Mouse (Mus musculus) C2C12 (cell line): ENCODE results near the gene Pid1. TPM values are rescaled to one million over a fixed set of nuclear protein-coding genes. Genes with fewer than 3 reads are reported as not detected.
"Not testable (repeated sequence)": the region's sequence is repeated elsewhere in the genome, so short reads cannot be mapped to it uniquely, and the experiment has no call there.

Experiments
- H3K27me3 ChIP-seq: one replicate; pipeline ENCODE4 v1.6.1; 2011; ENCODE audit not compliant: control insufficient read depth, insufficient read depth, insufficient read length
- H3K36me3 ChIP-seq: one replicate; pipeline ENCODE4 v1.6.1; 2011; ENCODE audit not compliant: control insufficient read depth, insufficient read depth
- H3K4me3 ChIP-seq: one replicate; pipeline ENCODE4 v1.5.1; 2011; ENCODE audit warnings: mild to moderate bottlenecking, control low read depth; ENCODE audit not compliant: poor library complexity, insufficient read depth, severe bottlenecking
- H3K79me2 ChIP-seq: one replicate; pipeline ENCODE4 v1.6.1; 2011; ENCODE audit not compliant: control insufficient read depth, insufficient read depth
- H3K79me3 ChIP-seq: one replicate; pipeline ENCODE4 v1.6.1; 2011; ENCODE audit warnings: low read depth, control low read depth
- H3ac ChIP-seq: one replicate; pipeline ENCODE3; 2011; ENCODE audit warnings: low read depth; ENCODE audit not compliant: control insufficient read depth, insufficient read length
- CEBPB ChIP-seq: IDR thresholded peaks from one replicate; pipeline ENCODE4 v1.6.1; 2011; ENCODE audit warnings: low read depth, mild to moderate bottlenecking, control low read depth, moderate library complexity
- CTCF ChIP-seq: IDR thresholded peaks from one replicate; pipeline ENCODE4 v1.5.1; 2011; ENCODE audit not compliant: control insufficient read depth, insufficient read depth, insufficient read length
- FOSL1 ChIP-seq: IDR thresholded peaks from one replicate; pipeline ENCODE4 v1.8.0; 2011; ENCODE audit warnings: mild to moderate bottlenecking, low read length; ENCODE audit not compliant: poor library complexity, insufficient read depth, severe bottlenecking
- MAX ChIP-seq: IDR thresholded peaks from one replicate; pipeline ENCODE4 v1.6.1; 2011; ENCODE audit warnings: mild to moderate bottlenecking, control low read depth
- MYOD1 ChIP-seq: IDR thresholded peaks from one replicate; pipeline ENCODE4 v1.6.1; 2011; ENCODE audit warnings: low read depth; ENCODE audit not compliant: control insufficient read depth, insufficient read length
- MYOG ChIP-seq: IDR thresholded peaks from one replicate; pipeline ENCODE4 v1.6.1; 2011; ENCODE audit not compliant: control insufficient read depth, insufficient read length; ENCODE audit errors: extremely low read depth
- USF1 ChIP-seq: IDR thresholded peaks from one replicate; pipeline ENCODE4 v1.6.1; 2011; ENCODE audit warnings: low read depth, mild to moderate bottlenecking, control low read depth, moderate library complexity
- polyA plus RNA-seq: library from polyadenylated mRNA; unstranded; fragments of >200 nt; fragmentation: generic; extraction: Trizol; gene quantifications from one replicate; pipeline ENCODE4 v1.2.1, GENCODE M21; 2012; ENCODE audit warnings: missing spikeins

Gene Pid1
- polyA plus RNA-seq, 1 experiment, result 0.21 TPM

DNA sequence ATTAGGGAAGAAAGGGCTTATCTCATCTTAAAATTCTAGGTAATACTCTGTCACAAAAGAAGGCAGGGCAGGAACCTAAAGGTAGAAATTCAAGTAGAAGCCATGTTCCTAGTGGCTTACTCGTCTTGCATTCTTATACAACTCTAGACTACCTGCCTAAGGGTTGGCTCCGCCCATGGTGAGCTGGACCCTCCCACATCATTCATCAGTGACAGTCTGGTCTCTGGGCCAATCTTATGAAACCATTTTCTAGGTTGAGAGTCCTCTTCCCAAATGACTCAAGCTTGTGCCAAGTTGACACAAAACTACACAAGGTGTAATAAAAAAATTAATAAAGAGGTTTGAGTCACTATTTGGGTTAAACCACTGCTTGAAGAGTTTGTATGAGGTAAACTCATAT lies 133.5 kb downstream of the Pid1 start:
- H3ac ChIP-seq, result no peak overlapping the region
- no peaks in the 10 kb centered on the region for H3K36me3 ChIP-seq
- H3K27me3 ChIP-seq, result no peaks in the 10 kb centered on the region
- no peak overlapping the region for H3K4me3 ChIP-seq
- no peak for TF ChIP-seq MYOD1
- no peak for TF ChIP-seq USF1
- no peak for TF ChIP-seq CEBPB
- TF ChIP-seq MAX, result no peak
- no peak for TF ChIP-seq MYOG
- TF ChIP-seq FOSL1, result no peak
- TF ChIP-seq CTCF, result no peak
- H3K79me2 ChIP-seq, result no peaks in the 10 kb centered on the region
- H3K79me3 ChIP-seq, result no peaks in the 10 kb centered on the region

DNA sequence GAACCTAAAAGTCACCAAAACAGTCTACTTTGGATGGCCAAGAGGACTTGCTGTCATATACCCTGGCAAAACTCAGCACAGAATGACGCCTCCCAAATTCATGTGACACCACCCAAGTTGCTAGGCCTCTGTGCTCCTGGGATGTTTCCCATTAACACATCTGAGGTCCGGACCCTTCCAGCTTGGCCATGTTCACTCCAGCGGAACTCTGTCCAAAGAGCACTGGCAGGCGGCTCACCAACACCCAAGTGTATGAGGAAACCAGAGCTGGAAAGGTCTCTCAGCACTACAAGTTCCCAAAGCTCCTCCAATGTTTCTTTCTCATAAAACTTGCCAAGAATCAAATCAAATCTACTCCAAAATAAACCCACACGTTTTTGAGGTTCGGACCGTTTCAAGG lies 138.4 kb downstream of the Pid1 start:
- no peak overlapping the region for H3K4me3 ChIP-seq
- H3K79me3 ChIP-seq, result no peaks in the 10 kb centered on the region
- TF ChIP-seq FOSL1, result no peak
- no peak for TF ChIP-seq CEBPB
- no peak for TF ChIP-seq MYOD1
- TF ChIP-seq USF1, result no peak
- no peak for TF ChIP-seq MYOG
- no peak for TF ChIP-seq MAX
- no peak for TF ChIP-seq CTCF
- no peaks in the 10 kb centered on the region for H3K36me3 ChIP-seq
- H3K79me2 ChIP-seq, result no peaks in the 10 kb centered on the region
- H3K27me3 ChIP-seq, result no peaks in the 10 kb centered on the region
- H3ac ChIP-seq, result no peak overlapping the region

DNA sequence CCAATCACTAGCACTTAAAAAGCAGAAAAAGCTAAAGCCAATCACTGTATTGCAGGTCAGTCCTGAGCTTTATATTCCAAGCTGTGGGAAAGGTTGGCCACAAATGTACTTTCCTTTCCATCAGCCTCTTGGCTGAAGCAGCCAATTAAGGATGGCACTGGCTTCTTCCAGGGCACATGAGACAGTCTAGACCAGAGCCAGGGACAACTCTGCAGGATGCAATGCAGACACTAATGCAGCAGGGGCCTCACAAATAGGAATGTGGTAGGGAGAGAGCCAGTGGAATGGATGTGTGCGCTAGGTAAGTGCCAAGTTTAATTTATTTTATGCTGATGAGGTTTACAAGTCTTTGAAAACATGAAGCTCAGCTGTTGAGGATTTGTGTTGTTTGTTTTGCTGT lies 141.9 kb downstream of the Pid1 start:
- Histone ChIP-seq H3K79me3 (no peaks in the 10 kb centered on the region), H3K27me3 (no peaks in the 10 kb centered on the region), H3K36me3 (no peaks in the 10 kb centered on the region), H3K79me2 (no peaks in the 10 kb centered on the region), H3ac (no peak overlapping the region), H3K4me3 (no peak overlapping the region)
- no peak for TF ChIP-seq MYOD1
- no peak for TF ChIP-seq CTCF
- TF ChIP-seq MYOG, result no peak
- TF ChIP-seq FOSL1, result no peak
- no peak for TF ChIP-seq MAX
- TF ChIP-seq CEBPB, result no peak
- TF ChIP-seq USF1, result no peak

DNA sequence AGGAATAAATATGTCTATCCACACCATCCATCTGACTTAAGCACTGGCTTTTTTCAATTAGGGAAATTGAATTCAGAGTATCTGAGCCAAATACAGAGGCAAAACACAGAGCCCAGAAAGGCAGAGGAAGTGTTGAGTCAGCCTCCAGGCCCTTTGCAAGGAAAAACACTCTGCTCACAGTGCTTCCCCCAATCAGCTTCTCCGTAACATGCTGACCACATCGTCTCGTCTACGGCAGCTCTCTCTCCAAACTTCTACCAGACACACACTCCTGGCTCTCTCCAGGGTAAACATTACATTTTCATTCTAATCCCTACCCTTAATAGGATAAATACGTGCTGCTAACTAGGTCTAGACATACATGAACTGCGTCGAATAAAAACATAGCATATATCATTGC lies 145.4 kb downstream of the Pid1 start:
- no peak for TF ChIP-seq FOSL1
- no peak for TF ChIP-seq USF1
- TF ChIP-seq MYOG, result no peak
- no peak for TF ChIP-seq CEBPB
- no peak for TF ChIP-seq CTCF
- TF ChIP-seq MAX, result no peak
- TF ChIP-seq MYOD1, result no peak
- no peaks in the 10 kb centered on the region for H3K36me3 ChIP-seq
- H3K27me3 ChIP-seq, result no peaks in the 10 kb centered on the region
- H3K79me3 ChIP-seq, result no peaks in the 10 kb centered on the region
- no peaks in the 10 kb centered on the region for H3K79me2 ChIP-seq
- no peak overlapping the region for H3ac ChIP-seq
- no peak overlapping the region for H3K4me3 ChIP-seq

DNA sequence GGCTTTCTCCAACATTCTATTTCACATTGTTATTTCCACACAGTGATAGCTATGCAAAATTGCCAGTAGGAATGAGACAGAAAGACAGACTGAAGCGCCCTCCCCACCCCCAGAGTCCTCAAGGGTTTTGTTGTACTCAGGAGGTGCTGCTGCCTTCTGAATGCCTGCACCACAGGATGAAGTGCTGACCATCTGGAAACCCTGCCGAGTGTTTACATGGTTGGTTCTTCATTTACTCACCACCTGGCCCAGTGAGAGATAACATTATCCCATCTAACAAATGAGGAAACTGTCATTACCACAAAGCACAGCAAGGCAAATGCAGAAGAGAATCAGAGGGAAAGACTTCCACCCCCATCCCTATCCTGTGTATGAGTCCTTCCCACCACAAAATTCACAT lies 146.2 kb downstream of the Pid1 start:
- H3K4me3 ChIP-seq, result no peak overlapping the region
- H3K79me2 ChIP-seq, result no peaks in the 10 kb centered on the region
- TF ChIP-seq USF1 (no peak), CEBPB (no peak), MAX (no peak), FOSL1 (no peak), MYOG (no peak), CTCF (no peak), MYOD1 (no peak)
- H3K79me3 ChIP-seq, result no peaks in the 10 kb centered on the region
- no peaks in the 10 kb centered on the region for H3K27me3 ChIP-seq
- H3K36me3 ChIP-seq, result no peaks in the 10 kb centered on the region
- no peak overlapping the region for H3ac ChIP-seq

DNA sequence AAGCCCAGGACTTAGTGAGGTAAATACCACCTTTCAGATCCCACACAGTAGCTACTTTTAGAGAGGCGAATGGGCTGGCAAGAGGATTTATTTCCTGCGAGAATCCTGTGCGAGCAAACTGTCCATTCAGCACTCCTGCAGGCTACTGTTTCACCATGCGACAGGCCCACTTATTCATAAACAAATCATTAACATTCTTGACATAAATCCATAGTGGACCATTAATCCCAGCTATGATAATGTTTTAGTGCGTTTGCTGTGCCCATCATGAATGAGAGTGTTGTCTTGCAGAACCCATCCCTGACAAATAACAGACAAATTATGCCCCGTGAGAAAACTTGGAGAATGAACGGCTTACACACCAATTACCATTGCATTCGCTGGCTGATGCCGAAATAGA lies 152.5 kb downstream of the Pid1 start:
- no peak overlapping the region for H3K4me3 ChIP-seq
- H3ac ChIP-seq, result no peak overlapping the region
- no peaks in the 10 kb centered on the region for H3K79me3 ChIP-seq
- no peak for TF ChIP-seq MAX
- no peak for TF ChIP-seq CTCF
- no peak for TF ChIP-seq MYOG
- no peak for TF ChIP-seq FOSL1
- TF ChIP-seq MYOD1, result no peak
- no peak for TF ChIP-seq CEBPB
- TF ChIP-seq USF1, result no peak
- no peaks in the 10 kb centered on the region for H3K79me2 ChIP-seq
- no peaks in the 10 kb centered on the region for H3K36me3 ChIP-seq
- H3K27me3 ChIP-seq, result no peaks in the 10 kb centered on the region

GRCm38 (mm10) chr1:84205746-84206145 lies 158.2 kb downstream of the Pid1 start:
- H3K36me3 ChIP-seq, H3K79me2 ChIP-seq, H3K4me3 ChIP-seq, H3ac ChIP-seq, H3K27me3 ChIP-seq, H3K79me3 ChIP-seq: not testable (repeated sequence)
